Mouse (Mus musculus): ENCODE data around the gene Hoxb4. TPM values are rescaled to one million over a fixed set of nuclear protein-coding genes. Genes with fewer than 3 reads are reported as not detected.

The Hoxb4 gene
- polyA plus RNA-seq, 1 experiment from 2014 or later: 0.77 TPM

DNA sequence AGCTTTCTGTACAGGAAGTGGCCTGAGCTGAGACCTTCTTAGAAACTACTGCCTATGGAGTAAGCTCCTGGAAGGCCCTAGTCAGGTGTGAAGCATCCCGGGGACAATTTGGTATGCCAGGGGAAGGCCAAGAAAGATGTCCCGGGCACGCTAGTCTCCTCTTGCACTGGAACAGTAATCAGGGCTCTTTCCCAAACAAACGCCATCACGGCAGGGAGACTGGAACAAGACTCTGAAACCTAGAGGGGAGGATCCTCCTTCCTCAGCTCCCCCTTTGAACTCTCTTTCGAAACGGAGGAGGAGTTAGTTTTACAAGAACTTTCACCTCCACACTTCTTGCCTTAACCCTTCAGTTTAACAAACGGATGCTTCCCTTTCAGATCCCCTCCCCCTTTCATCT, 14.0 kb downstream of the Hoxb4 start:
- no peak for ATAC-seq (replicated peaks; ENCODE audit: insufficient number of reproducible peaks, low FRiP score, low TSS enrichment)
- Histone ChIP-seq H3K9ac (ENCODE audit: low read depth, low read length) (peak overlapping the region; percentile 22; the same call in 1 of the 2 replicates), H3K9me3 (replicated peaks; ENCODE audit: control insufficient read depth, low read length) (no peaks in the 10 kb centered on the region), H3K4me1 (ENCODE audit: control insufficient read depth, insufficient read depth, low read length) (0 out of 2 replicates have a peak, but pooled peaks cover 4% of the 10 kb centered on the region), H3K27me3 (ENCODE audit: control insufficient read depth, insufficient read depth, low read length) (peaks cover 98% of the 10 kb centered on the region), H3K36me3 (ENCODE audit: control insufficient read depth, insufficient read depth, low read length) (no peaks in the 10 kb centered on the region), H3K4me2 (peak overlapping the region; percentile 66), H3K4me3 (ENCODE audit: low read depth, low read length) (0 out of 2 replicates have a peak overlapping the region, but pooled peaks have one; percentile 40), H3K27ac (ENCODE audit: low read depth, low read length) (peak overlapping the region; percentile 29; the same call in 1 of the 2 replicates)
- 2% methylated on average over 8 of the region's 8 CpGs for WGBS (ENCODE audit: insufficient replicate concordance)

DNA sequence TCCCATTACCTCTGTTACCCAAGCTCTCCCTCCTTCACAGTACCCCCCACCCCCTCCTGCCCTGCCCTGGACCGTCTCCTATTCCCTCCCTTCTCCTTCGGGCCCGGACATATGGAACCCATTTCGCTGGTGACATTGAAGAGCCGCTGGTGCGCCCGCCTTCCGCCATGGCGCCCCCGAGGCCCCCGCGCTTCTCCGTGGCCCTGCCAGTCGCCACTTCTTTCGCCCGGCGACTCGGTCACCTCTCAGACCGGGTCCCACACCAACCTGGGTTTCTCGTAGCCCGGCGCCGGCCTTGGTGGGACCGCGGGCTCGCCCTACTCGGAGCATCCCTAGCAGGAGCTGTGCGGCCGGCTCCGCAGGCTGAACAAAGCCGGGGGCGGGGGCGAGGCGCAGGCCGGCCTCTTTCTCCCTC, 14.6 kb downstream of the Hoxb4 start:
- Histone ChIP-seq H3K27me3 (ENCODE audit: control insufficient read depth, insufficient read depth, low read length) (peaks cover 98% of the 10 kb centered on the region), H3K27ac (ENCODE audit: low read depth, low read length) (peak overlapping the region; percentile 57), H3K4me1 (ENCODE audit: control insufficient read depth, insufficient read depth, low read length) (0 out of 2 replicates have a peak, but pooled peaks cover 4% of the 10 kb centered on the region), H3K36me3 (ENCODE audit: control insufficient read depth, insufficient read depth, low read length) (no peaks in the 10 kb centered on the region), H3K4me2 (peak overlapping the region; percentile 66), H3K4me3 (ENCODE audit: low read depth, low read length) (peak overlapping the region; percentile 40), H3K9ac (ENCODE audit: low read depth, low read length) (peak overlapping the region; percentile 69), H3K9me3 (replicated peaks; ENCODE audit: control insufficient read depth, low read length) (no peaks in the 10 kb centered on the region)
- WGBS (ENCODE audit: insufficient replicate concordance): under 1% methylated on average over 35 of the region's 35 CpGs
- no peak for ATAC-seq (replicated peaks; ENCODE audit: insufficient number of reproducible peaks, low FRiP score, low TSS enrichment)

GRCm38 (mm10) chr11:96333241-96334001, 15.4 kb downstream of the Hoxb4 start:
- peak overlapping the region; percentile 69; the same call in 1 of the 2 replicates for H3K9ac ChIP-seq (ENCODE audit: low read depth, low read length)
- H3K36me3 ChIP-seq (ENCODE audit: control insufficient read depth, insufficient read depth, low read length): no peaks in the 10 kb centered on the region
- ATAC-seq (replicated peaks; ENCODE audit: insufficient number of reproducible peaks, low FRiP score, low TSS enrichment): no peak
- peaks cover 98% of the 10 kb centered on the region for H3K27me3 ChIP-seq (ENCODE audit: control insufficient read depth, insufficient read depth, low read length)
- H3K27ac ChIP-seq (ENCODE audit: low read depth, low read length): peak overlapping the region; percentile 57; the same call in 1 of the 2 replicates
- H3K4me3 ChIP-seq (ENCODE audit: low read depth, low read length): peak overlapping the region; percentile 40
- WGBS (ENCODE audit: insufficient replicate concordance): 5% methylated on average over 17 of the region's 17 CpGs
- peak overlapping the region; percentile 66 for H3K4me2 ChIP-seq
- no peaks in the 10 kb centered on the region for H3K9me3 ChIP-seq (replicated peaks; ENCODE audit: control insufficient read depth, low read length)
- 0 out of 2 replicates have a peak, but pooled peaks cover 4% of the 10 kb centered on the region for H3K4me1 ChIP-seq (ENCODE audit: control insufficient read depth, insufficient read depth, low read length)

- Histone ChIP-seq H3K9me3 (replicated peaks; ENCODE audit: control insufficient read depth, low read length) (no peaks in the 10 kb centered on the region), H3K9ac (ENCODE audit: low read depth, low read length) (no peak overlapping the region), H3K4me3 (ENCODE audit: low read depth, low read length) (peak overlapping the region; percentile 40; the same call in 1 of the 2 replicates), H3K27ac (ENCODE audit: low read depth, low read length) (peak overlapping the region; percentile 32; the same call in 1 of the 2 replicates), H3K4me1 (ENCODE audit: control insufficient read depth, insufficient read depth, low read length) (0 out of 2 replicates have a peak, but pooled peaks cover 4% of the 10 kb centered on the region), H3K27me3 (ENCODE audit: control insufficient read depth, insufficient read depth, low read length) (peaks cover 98% of the 10 kb centered on the region), H3K36me3 (ENCODE audit: control insufficient read depth, insufficient read depth, low read length) (no peaks in the 10 kb centered on the region), H3K4me2 (peak overlapping the region; percentile 66)
- no peak for ATAC-seq (replicated peaks; ENCODE audit: insufficient number of reproducible peaks, low FRiP score, low TSS enrichment)
- 13% methylated on average over 2 of the region's 2 CpGs for WGBS (ENCODE audit: insufficient replicate concordance)
Measured at GRCm38 (mm10) chr11:96334002-96334364, 15.9 kb downstream of the Hoxb4 start.

DNA sequence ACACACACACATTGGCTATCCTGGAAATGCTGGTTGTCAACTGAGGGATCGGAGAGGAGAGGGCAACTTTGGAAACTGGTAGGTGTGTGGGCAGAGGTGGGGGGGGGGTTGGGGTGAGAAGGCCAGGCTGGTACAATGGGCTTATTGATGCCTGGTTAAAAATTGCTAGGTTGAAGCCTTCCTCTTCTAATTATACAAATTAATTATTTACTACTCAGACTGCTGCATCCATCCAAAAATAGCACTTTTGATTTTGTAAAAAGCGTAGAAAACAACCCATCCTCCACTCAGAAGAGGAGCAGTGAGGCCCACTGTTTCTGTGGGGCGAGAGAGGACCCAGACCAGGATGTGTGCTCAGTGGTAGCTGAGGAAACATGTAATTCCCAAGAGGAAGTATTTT, 16.9 kb downstream of the Hoxb4 start:
- Histone ChIP-seq H3K27me3 (ENCODE audit: control insufficient read depth, insufficient read depth, low read length) (peaks cover 99% of the 10 kb centered on the region), H3K4me1 (ENCODE audit: control insufficient read depth, insufficient read depth, low read length) (0 out of 2 replicates have a peak, but pooled peaks cover 4% of the 10 kb centered on the region), H3K9ac (ENCODE audit: low read depth, low read length) (no peak overlapping the region), H3K9me3 (replicated peaks; ENCODE audit: control insufficient read depth, low read length) (no peaks in the 10 kb centered on the region), H3K36me3 (ENCODE audit: control insufficient read depth, insufficient read depth, low read length) (no peaks in the 10 kb centered on the region), H3K4me2 (no peak overlapping the region; the same call in 1 of the 2 replicates), H3K27ac (ENCODE audit: low read depth, low read length) (no peak overlapping the region), H3K4me3 (ENCODE audit: low read depth, low read length) (no peak overlapping the region)
- 50% methylated on average over 3 of the region's 3 CpGs for WGBS (ENCODE audit: insufficient replicate concordance)
- no peak for ATAC-seq (replicated peaks; ENCODE audit: insufficient number of reproducible peaks, low FRiP score, low TSS enrichment)

DNA sequence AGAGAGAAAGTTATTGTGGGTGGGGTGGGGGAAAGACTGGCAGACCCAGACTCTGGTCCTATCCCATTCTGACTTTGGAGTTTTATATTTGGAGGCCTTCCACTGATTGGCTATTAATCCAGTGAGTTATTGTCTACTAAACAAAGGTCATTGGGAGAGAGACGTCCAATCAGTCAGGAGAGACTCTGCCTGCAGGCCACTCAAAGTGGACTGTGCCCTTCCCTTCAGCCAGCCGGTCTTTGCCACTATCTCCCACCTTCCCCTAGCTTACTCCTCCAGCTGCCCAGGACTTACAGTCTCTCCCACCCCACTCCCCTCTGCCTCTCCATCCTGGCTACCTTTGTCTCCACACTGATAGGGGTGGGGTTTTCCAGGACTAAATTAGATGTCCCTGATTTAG, 18.5 kb downstream of the Hoxb4 start:
- Histone ChIP-seq H3K4me3 (ENCODE audit: low read depth, low read length) (no peak overlapping the region), H3K9ac (ENCODE audit: low read depth, low read length) (no peak overlapping the region), H3K27me3 (ENCODE audit: control insufficient read depth, insufficient read depth, low read length) (peaks cover 95% of the 10 kb centered on the region), H3K36me3 (ENCODE audit: control insufficient read depth, insufficient read depth, low read length) (no peaks in the 10 kb centered on the region), H3K27ac (ENCODE audit: low read depth, low read length) (no peak overlapping the region), H3K9me3 (replicated peaks; ENCODE audit: control insufficient read depth, low read length) (no peaks in the 10 kb centered on the region), H3K4me1 (ENCODE audit: control insufficient read depth, insufficient read depth, low read length) (0 out of 2 replicates have a peak, but pooled peaks cover 4% of the 10 kb centered on the region), H3K4me2 (no peak overlapping the region)
- no peak for ATAC-seq (replicated peaks; ENCODE audit: insufficient number of reproducible peaks, low FRiP score, low TSS enrichment)
- 27% methylated on average over 2 of the region's 2 CpGs for WGBS (ENCODE audit: insufficient replicate concordance)

GRCm38 (mm10) chr11:96337026-96337425, 19.0 kb downstream of the Hoxb4 start:
- no peak for ATAC-seq (replicated peaks; ENCODE audit: insufficient number of reproducible peaks, low FRiP score, low TSS enrichment)

GRCm38 (mm10) chr11:96338957-96339855, 21.1 kb downstream of the Hoxb4 start:
- peaks cover 96% of the 10 kb centered on the region for H3K27me3 ChIP-seq (ENCODE audit: control insufficient read depth, insufficient read depth, low read length)
- H3K27ac ChIP-seq (ENCODE audit: low read depth, low read length): no peak overlapping the region
- H3K9ac ChIP-seq (ENCODE audit: low read depth, low read length): no peak overlapping the region
- H3K4me3 ChIP-seq (ENCODE audit: low read depth, low read length): no peak overlapping the region
- peaks cover 5% of the 10 kb centered on the region; the same call in 1 of the 2 replicates for H3K4me1 ChIP-seq (ENCODE audit: control insufficient read depth, insufficient read depth, low read length)
- 29% methylated on average over 7 of the region's 7 CpGs for WGBS (ENCODE audit: insufficient replicate concordance)
- H3K36me3 ChIP-seq (ENCODE audit: control insufficient read depth, insufficient read depth, low read length): no peaks in the 10 kb centered on the region
- no peaks in the 10 kb centered on the region for H3K9me3 ChIP-seq (replicated peaks; ENCODE audit: control insufficient read depth, low read length)
- no peak for ATAC-seq (replicated peaks; ENCODE audit: insufficient number of reproducible peaks, low FRiP score, low TSS enrichment)
- H3K4me2 ChIP-seq: no peak overlapping the region; the same call in 1 of the 2 replicates

More at GRCm38 (mm10) chr11:96337026-96337425, 19.0 kb downstream of the Hoxb4 start:
- Histone ChIP-seq H3K36me3 (ENCODE audit: control insufficient read depth, insufficient read depth, low read length) (no peaks in the 10 kb centered on the region), H3K4me3 (ENCODE audit: low read depth, low read length) (no peak overlapping the region), H3K27me3 (ENCODE audit: control insufficient read depth, insufficient read depth, low read length) (peaks cover 95% of the 10 kb centered on the region), H3K4me2 (no peak overlapping the region), H3K9ac (ENCODE audit: low read depth, low read length) (no peak overlapping the region), H3K9me3 (replicated peaks; ENCODE audit: control insufficient read depth, low read length) (no peaks in the 10 kb centered on the region), H3K4me1 (ENCODE audit: control insufficient read depth, insufficient read depth, low read length) (0 out of 2 replicates have a peak, but pooled peaks cover 4% of the 10 kb centered on the region), H3K27ac (ENCODE audit: low read depth, low read length) (no peak overlapping the region)
- 7% methylated on average over 6 of the region's 6 CpGs for WGBS (ENCODE audit: insufficient replicate concordance)
